Mouse (Mus musculus): ENCODE results near the gene Dennd1b.

DNA sequence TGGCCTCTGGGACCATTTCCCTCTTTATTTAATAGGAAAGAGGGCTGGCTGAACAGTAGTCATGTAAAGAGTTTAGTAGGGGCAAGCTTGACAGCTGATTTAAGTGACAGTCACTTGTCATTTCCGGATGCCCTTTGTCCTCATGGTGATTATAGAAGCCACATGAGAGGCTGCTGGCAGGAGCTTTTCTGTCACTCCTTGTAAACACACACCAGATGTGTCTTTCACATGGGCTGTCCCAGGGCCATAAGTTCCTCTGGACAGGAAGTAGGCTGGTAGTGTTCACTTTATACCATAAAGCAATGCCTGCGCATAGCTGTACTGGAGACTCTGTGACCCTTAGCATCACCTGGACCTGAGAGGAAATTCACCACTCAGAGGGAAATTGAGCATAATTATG, 230.8 kb downstream of the Dennd1b start:
- no peak for TF ChIP-seq CTCF (IDR thresholded peaks at IDR 0.05; ENCODE audit: low read depth)
- no peak for TF ChIP-seq EP300 (IDR thresholded peaks at IDR 0.05; ENCODE audit: low read depth)

Measured in liver, embryonic 14.5 days (tissue).